Mouse (Mus musculus): Measurements from ENCODE around the gene Kdm5a. TPM values are rescaled to one million over a fixed set of nuclear protein-coding genes. Genes with fewer than 3 reads are reported as not detected.

The Kdm5a gene
- total RNA-seq (2012; rRNA removed) (28.9 and 29.3 TPM in 2 replicates), total RNA-seq (2014; rRNA removed) (20.8 and 22.2 TPM in 2 replicates), polyA plus RNA-seq (2012; ENCODE audit: insufficient read length, low read depth) (35.8 and 36.8 TPM in 2 replicates)

- no peaks in the 10 kb centered on the region for H3K27me3 ChIP-seq (replicated peaks)
- peak within 1 kb of the TSS; percentile 90 for H3K9ac ChIP-seq (ENCODE audit: insufficient read depth, low read depth)
- DNase-seq (ENCODE audit: extremely low read depth), result peak; percentile 96
- no peaks in the 10 kb centered on the region for H3K9me3 ChIP-seq (replicated peaks; ENCODE audit: low read length)
- dilution Hi-C loops (cut with MboI; ENCODE audit: extremely low pct_ligation_motif_present, extremely low pct_unique_long_range_greater_than_20kb, low sequenced_read_pairs) (no loop called here), in situ Hi-C loops (cut with MboI; ENCODE audit: low pct_ligation_motif_present, low pct_unique_long_range_greater_than_20kb, low sequenced_read_pairs) (no loop called here)
- peak within 1 kb of the TSS; percentile 96 for H3K4me2 ChIP-seq (ENCODE audit: insufficient read depth, low read depth, poor library complexity, severe bottlenecking)
- peaks cover 0 to 18% of the 10 kb centered on the region in 2 experiments; a peak in 2 of 4 replicates for H3K4me1 ChIP-seq (ENCODE audit: control insufficient read depth in 1 of 2, insufficient read depth in 2 of 2)
- peaks cover 42% of the 10 kb centered on the region for H3K79me2 ChIP-seq (replicated peaks; ENCODE audit: control insufficient read depth, extremely low read depth, insufficient read depth, poor library complexity, severe bottlenecking)
- peak within 1 kb of the TSS; percentile 96 for H3K27ac ChIP-seq (ENCODE audit: insufficient read depth, low read depth)
- H3K4me3 ChIP-seq (replicated peaks in 1 of 3; ENCODE audit: low read depth in 2 of 3, low read length in 2 of 3, poor library complexity in 1 of 3), result peak within 1 kb of the TSS; percentile 62 to 96 (median 78)
- peaks cover 6 to 21% of the 10 kb centered on the region in 2 experiments for H3K36me3 ChIP-seq (replicated peaks in 1 of 2; ENCODE audit: control insufficient read depth in 1 of 2, insufficient read depth in 1 of 2, low read length in 1 of 2)
- TF ChIP-seq PAX5 (IDR thresholded peaks at IDR 0.05; ENCODE audit: low read length), result no peak
- TF ChIP-seq ETS1 (conservative IDR thresholded peaks at IDR 0.05; ENCODE audit: low read depth, low read length), result peak; percentile 56
- peak; percentile 92 for TF ChIP-seq POLR2AphosphoS2 (IDR thresholded peaks at IDR 0.05; ENCODE audit: low read depth, low read length)
- TF ChIP-seq SIN3A (IDR thresholded peaks at IDR 0.05; ENCODE audit: low read length), result peak; percentile 91
- peak in 1 of 2 experiments; percentile 17; a peak in 1 of 4 replicates for TF ChIP-seq CTCF (conservative IDR thresholded peaks at IDR 0.05 in 1 of 2, IDR thresholded peaks at IDR 0.05 in 1 of 2; ENCODE audit: low read depth in 2 of 2, low read length in 2 of 2)
- TF ChIP-seq NRF1 (IDR thresholded peaks at IDR 0.05; ENCODE audit: low read depth, low read length), result peak; percentile 16; the same call in 1 of the 2 replicates
- TF ChIP-seq ZKSCAN1 (IDR thresholded peaks at IDR 0.05; ENCODE audit: borderline replicate concordance, low read depth, low read length), result no peak
- TF ChIP-seq GABPA (IDR thresholded peaks at IDR 0.05; ENCODE audit: insufficient replicate concordance, low read depth, low read length), result no peak; the same call in 1 of the 2 replicates
- no peak for TF ChIP-seq ZC3H11A (IDR thresholded peaks at IDR 0.05; ENCODE audit: low read depth, low read length)
- 0 out of 2 replicates have a peak, but pooled peaks have one; percentile 61 for TF ChIP-seq UBTF (IDR thresholded peaks at IDR 0.05; ENCODE audit: low read depth, low read length)
- TF ChIP-seq ELF1 (IDR thresholded peaks at IDR 0.05; ENCODE audit: low read depth, low read length), result peak; percentile 93
- peak; percentile 9; the same call in 1 of the 2 replicates for TF ChIP-seq MYC (IDR thresholded peaks at IDR 0.05; ENCODE audit: low read depth, low read length)
- 0 out of 2 replicates have a peak, but pooled peaks have one; percentile 39 for TF ChIP-seq E2F4 (IDR thresholded peaks at IDR 0.05; ENCODE audit: insufficient replicate concordance, low read depth, low read length)
- TF ChIP-seq HCFC1 (IDR thresholded peaks at IDR 0.05; ENCODE audit: low read depth, low read length), result peak; percentile 88
- TF ChIP-seq USF2 (conservative IDR thresholded peaks at IDR 0.05; ENCODE audit: low read depth, low read length), result no peak
- no peak for TF ChIP-seq RAD21 (IDR thresholded peaks at IDR 0.05; ENCODE audit: low read depth, low read length)
- no peak for TF ChIP-seq JUND (conservative IDR thresholded peaks at IDR 0.05; ENCODE audit: low read depth, low read length)
- TF ChIP-seq RCOR1 (conservative IDR thresholded peaks at IDR 0.05; ENCODE audit: low read depth, low read length), result no peak
- TF ChIP-seq MAFK (IDR thresholded peaks at IDR 0.05; ENCODE audit: insufficient replicate concordance, low read length), result no peak
- TF ChIP-seq USF1 (IDR thresholded peaks at IDR 0.05; ENCODE audit: low read depth, low read length), result no peak
- TF ChIP-seq MAZ (IDR thresholded peaks at IDR 0.05; ENCODE audit: low read depth, low read length), result peak; percentile 33; the same call in 1 of the 2 replicates
- no peak for TF ChIP-seq SMC3 (IDR thresholded peaks at IDR 0.05; ENCODE audit: low read depth, low read length)
- TF ChIP-seq MEF2A (IDR thresholded peaks at IDR 0.05; ENCODE audit: borderline replicate concordance, low read depth, low read length), result peak; percentile 23; the same call in 1 of the 2 replicates
- peak; percentile 70 for TF ChIP-seq MAX (IDR thresholded peaks at IDR 0.05; ENCODE audit: low read length)
- TF ChIP-seq MXI1 (IDR thresholded peaks at IDR 0.05; ENCODE audit: low read depth, low read length), result peak; percentile 90; the same call in 1 of the 2 replicates
- peak; percentile 50 for TF ChIP-seq ZMIZ1 (IDR thresholded peaks at IDR 0.05; ENCODE audit: low read depth, low read length)
- TF ChIP-seq ZNF384 (IDR thresholded peaks at IDR 0.05; ENCODE audit: low read depth, low read length), result no peak
- TF ChIP-seq TBP (conservative IDR thresholded peaks at IDR 0.05; ENCODE audit: low read depth, low read length), result peak; percentile 81
- TF ChIP-seq CHD1 (IDR thresholded peaks at IDR 0.05; ENCODE audit: low read depth, low read length), result no peak
- TF ChIP-seq NELFE (IDR thresholded peaks at IDR 0.05; ENCODE audit: low read depth, low read length), result peak; percentile 89
- peak; percentile 87 for TF ChIP-seq CHD2 (IDR thresholded peaks at IDR 0.05; ENCODE audit: low read length)
- peak; percentile 7 for TF ChIP-seq BHLHE40 (IDR thresholded peaks at IDR 0.05; ENCODE audit: low read depth, low read length)
- peak; percentile 90 for TF ChIP-seq KAT2A (IDR thresholded peaks at IDR 0.05; ENCODE audit: insufficient replicate concordance, low read length)
- no peak; the same call in 1 of the 2 replicates for TF ChIP-seq IRF4 (IDR thresholded peaks at IDR 0.05; ENCODE audit: low read depth, low read length)
- TF ChIP-seq JUN (IDR thresholded peaks at IDR 0.05; ENCODE audit: insufficient read depth, low read depth, low read length), result no peak
- peak; percentile 97 for TF ChIP-seq POLR2A (IDR thresholded peaks at IDR 0.05; ENCODE audit: low read depth, low read length)
- peak; percentile 42; the same call in 1 of the 2 replicates for TF ChIP-seq EP300 (IDR thresholded peaks at IDR 0.05; ENCODE audit: low read length)
Measured at GRCm38 (mm10) chr6:120363688-120364522, at the start of gene Kdm5a, which contains the start of gene Ccdc77. Gene Kdm5a (plus strand): TSS chr6:120364124. Gene Ccdc77 (minus strand): TSS chr6:120364374.
